Mouse (Mus musculus) T-helper 17 cell (primary cell): Measurements from ENCODE around the gene Pitx2.

ENCODE experiments used
- in situ Hi-C, 2 experiments: fragments of 300-600 bp; cut with MboI, MseI; formaldehyde crosslinking; loops; 1 replicate in 1 of 2; 2 replicates in 1 of 2; pipeline ENCODE4 v1.15.1; 2025; ENCODE audit warnings: high pct_unique_total_duplicates in 2 of 2

Gene Pitx2

DNA sequence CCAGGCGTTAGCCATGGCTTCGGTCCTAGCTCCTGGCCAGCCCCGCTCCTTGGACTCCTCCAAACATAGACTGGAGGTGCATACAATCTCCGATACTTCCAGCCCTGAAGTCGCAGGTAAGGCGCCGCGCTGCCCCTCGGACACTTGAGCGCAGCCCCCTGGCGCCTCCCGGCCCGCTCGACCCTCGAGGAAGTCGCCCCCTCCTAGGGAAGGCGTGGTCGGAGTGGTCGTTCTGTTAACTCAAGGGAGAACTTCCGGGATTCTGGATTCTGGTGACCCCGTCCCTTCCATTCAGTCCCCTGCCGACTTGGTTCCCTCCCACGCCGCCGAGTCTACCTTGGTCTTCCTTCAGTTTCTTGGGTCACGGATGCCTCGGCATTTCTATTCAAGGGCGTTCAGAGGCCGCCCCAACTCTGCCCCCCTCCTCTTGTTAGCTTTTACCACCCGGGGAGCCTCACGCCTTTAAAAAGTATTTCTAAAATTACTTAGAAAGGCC lies 15.0 kb downstream of the Pitx2 start:
- in situ Hi-C loops: loop anchor here (25.0 kb wide), 2 partner anchors 1377 to 1577 kb away; partner anchors contain the start of genes Ap1ar (in 1 of the 2) and Neurog2 (in 1 of the 2)

DNA sequence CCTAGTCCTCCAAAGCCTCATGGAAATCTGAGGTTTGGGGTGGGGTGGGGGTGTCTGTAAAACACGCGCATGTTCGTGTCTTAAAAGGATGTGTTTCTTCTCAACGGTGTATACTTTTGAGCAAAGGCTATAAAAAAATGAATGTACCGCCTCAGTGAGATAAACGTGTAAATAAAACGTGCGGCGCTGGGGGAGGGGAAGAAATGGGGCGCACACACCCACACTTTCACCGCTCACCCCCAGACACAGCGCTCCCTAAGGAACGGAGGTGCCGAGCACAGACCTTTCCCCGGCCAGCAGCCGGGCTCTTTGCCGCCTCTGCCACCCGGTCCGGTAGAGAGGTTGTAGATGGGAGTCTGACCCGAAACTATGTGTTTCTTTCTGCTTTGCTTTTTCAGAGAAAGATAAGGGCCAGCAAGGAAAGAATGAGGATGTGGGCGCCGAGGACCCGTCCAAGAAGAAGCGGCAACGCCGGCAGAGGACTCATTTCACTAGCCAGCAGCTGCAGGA lies 15.6 kb downstream of the Pitx2 start:
- in situ Hi-C loops: loop anchor here (25.0 kb wide), 2 partner anchors 1378 to 1578 kb away; partner anchors contain the start of genes Ap1ar (in 1 of the 2) and Neurog2 (in 1 of the 2)

DNA sequence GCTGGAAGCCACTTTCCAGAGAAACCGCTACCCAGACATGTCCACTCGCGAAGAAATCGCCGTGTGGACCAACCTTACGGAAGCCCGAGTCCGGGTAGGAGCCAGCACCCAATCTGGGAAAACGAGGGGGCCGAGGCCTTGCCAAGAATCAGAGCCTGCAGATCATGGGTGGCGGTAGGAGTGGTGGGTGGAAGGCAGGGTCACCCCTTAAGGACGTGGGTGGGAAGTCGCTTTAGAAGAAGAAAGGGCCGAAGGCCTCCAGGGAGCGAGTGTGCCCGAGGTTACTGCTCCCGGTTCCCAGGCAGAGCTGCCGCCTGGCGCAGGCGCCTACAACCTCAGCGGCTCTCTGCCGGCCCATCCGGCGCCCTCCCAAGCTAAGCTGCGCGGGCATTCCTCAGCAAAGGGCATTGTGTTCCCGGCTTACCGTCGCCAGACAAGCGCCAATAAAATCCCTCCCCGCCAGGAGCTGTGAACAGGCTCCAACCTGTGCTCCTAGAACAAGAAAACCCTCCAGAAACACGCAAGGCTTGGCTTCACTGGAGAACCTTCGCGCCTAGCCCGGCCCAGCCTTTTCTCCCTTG lies 16.2 kb downstream of the Pitx2 start:
- in situ Hi-C loops: loop anchor here (25.0 kb wide), 2 partner anchors 1379 to 1579 kb away; partner anchors contain the start of genes Ap1ar (in 1 of the 2) and Neurog2 (in 1 of the 2)

DNA sequence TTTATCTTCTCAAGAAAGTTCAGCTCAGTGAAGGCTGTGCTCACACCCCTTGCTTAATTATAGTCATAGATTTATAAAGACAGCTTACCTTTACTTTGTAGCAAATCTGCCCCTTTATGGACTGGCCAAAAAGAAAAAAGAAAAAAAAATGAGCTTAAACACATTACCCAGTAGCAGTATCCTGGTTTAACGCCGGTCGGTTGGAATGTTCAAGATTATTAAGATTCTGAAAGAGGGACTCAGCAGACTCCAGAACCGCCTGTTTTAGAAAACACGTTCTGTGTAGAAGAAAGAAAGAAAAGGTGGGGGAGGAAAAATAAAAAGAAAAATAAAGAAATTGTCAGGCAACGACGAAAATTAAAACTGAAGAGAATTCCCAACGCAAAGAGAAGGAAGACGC lies 16.8 kb downstream of the Pitx2 start:
- in situ Hi-C loops: loop anchor here (25.0 kb wide), 2 partner anchors 1379 to 1579 kb away; partner anchors contain the start of genes Ap1ar (in 1 of the 2) and Neurog2 (in 1 of the 2)

DNA sequence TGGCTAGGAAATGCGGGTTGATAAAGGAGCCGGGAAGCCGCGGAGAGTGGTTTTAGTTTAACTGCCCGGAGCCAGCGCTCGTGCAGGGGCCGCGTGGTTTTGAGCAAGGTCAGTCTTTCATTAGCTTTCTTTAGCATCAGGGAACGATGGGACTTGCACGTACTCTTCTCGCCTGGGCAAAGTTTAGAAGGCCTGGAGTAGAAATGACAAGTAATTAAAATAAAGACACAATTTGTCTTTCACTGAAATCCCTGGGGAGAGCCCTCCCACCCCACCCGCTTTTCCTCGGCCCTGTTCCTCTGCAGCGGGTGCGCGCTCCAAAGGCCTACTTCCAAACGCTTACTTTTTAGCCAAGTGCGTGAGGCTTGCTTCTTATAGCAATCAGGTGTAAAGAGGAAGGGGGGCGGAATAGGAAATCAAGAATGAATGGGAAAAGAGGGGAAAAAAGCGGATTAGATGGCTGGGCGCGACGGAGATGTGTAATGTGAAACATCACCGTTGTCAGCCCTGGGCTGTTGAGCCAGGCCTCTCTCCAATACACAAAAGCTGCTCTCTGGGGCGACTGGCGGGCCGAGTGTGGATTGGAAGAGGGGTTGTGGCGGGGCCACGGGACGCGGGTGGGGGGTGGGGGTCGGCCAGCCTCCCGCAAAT lies 17.4 kb downstream of the Pitx2 start:
- in situ Hi-C loops: loop anchor here (25.0 kb wide), 2 partner anchors 1380 to 1580 kb away; partner anchors contain the start of genes Ap1ar (in 1 of the 2) and Neurog2 (in 1 of the 2)

DNA sequence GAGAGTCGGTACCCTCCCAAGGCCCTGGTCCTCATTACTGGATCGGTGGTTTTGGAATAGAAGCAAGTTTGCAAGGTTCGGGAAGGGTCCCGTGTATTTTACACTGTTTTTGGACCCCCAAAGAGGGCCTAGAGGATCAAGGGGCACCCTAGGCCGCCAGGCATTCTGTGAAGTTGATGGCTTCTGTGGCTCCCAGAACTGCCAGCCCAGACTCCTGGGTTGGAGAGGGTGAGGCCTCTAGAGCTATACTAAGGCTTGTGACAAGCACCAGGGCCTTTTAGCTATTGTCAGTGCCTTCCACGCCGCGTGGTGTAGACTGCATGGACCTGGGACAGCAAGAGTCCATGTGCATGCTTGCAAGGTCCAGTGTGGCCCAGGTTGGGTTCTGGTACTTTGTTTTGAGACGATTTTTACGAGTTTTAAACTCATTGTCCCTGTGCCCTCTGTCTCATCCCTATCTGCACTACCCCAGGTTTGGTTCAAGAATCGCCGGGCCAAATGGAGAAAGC lies 18.2 kb downstream of the Pitx2 start:
- in situ Hi-C loops: loop anchor here (25.0 kb wide), 2 partner anchors 1381 to 1581 kb away; partner anchors contain the start of genes Ap1ar (in 1 of the 2) and Neurog2 (in 1 of the 2)

DNA sequence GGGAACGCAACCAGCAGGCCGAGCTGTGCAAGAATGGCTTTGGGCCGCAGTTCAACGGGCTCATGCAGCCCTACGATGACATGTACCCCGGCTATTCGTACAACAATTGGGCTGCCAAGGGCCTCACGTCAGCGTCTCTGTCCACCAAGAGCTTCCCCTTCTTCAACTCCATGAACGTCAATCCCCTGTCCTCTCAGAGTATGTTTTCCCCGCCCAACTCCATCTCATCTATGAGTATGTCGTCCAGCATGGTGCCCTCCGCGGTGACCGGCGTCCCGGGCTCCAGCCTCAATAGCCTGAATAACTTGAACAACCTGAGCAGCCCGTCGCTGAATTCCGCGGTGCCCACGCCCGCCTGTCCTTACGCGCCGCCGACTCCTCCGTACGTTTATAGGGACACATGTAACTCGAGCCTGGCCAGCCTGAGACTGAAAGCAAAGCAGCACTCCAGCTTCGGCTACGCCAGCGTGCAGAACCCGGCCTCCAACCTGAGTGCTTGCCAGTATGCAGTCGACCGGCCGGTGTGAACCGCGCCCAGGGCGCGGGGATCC lies 18.8 kb downstream of the Pitx2 start:
- in situ Hi-C loops: loop anchor here (25.0 kb wide), 2 partner anchors 1381 to 1581 kb away; partner anchors contain the start of genes Ap1ar (in 1 of the 2) and Neurog2 (in 1 of the 2)

DNA sequence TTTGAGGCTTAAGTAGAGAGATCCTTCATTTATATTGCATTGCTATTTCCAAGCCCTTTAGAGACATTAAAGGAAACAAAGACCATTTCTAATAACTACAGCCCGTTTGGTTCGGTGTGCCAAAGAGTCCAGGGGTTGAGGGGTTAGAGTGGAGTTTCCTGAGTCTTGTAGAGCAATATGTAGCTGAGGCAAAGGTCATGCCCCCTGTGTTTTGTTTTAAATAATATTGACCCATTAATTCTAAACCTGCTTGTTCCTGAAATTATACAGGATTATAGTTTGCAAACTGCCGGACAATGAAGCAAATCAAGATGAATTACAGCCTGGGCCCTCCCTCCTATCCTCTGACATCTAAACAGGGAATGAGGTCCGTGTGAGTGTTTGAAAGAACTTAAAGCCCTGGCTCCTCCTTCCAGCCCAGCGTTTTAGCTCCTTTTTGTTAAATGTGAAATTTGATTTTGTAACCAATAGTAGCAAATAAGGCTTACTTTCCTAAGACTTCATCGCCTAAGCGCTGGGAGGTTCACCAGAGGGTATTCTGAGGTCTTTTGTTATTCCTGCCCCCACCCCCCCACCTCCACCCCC lies 20.5 kb downstream of the Pitx2 start:
- in situ Hi-C loops: loop anchor here (25.0 kb wide), 2 partner anchors 1383 to 1583 kb away; partner anchors contain the start of genes Ap1ar (in 1 of the 2) and Neurog2 (in 1 of the 2)

DNA sequence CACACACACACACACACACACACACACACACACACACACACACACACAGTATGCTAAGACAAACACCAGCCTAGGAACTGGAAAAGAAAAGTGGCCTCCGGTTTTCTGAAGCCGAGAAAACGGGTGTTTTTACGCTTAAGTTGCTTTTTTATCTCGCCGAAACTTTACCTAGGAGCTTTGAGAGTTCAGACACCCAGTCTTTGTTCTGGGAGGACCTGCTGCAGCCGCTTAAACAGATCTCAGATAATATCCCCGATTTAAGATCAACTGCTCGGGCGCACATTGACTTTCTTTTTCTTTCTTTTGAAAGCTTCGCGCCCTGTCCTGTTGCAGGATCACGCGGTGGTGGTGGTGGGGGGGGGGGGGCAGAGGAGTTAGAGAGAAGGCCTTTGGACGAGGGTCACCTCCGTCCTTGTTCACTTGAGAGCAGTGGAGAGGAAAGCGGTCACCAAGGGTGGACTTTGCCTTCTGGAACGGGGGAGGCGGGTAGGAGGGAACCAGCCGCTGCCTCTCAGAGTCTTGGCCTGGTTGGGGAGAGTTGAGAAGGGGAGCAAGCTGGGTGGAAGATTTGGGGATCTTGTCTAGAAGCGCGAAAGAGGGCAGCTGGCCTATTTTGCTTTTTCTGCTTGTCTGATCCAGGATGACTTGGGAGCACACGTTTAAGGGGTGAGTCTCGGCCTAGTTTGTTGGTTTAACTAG lies 21.2 kb downstream of the Pitx2 start:
- in situ Hi-C loops: loop anchor here (25.0 kb wide), 2 partner anchors 1384 to 1584 kb away; partner anchors contain the start of genes Ap1ar (in 1 of the 2) and Neurog2 (in 1 of the 2)

DNA sequence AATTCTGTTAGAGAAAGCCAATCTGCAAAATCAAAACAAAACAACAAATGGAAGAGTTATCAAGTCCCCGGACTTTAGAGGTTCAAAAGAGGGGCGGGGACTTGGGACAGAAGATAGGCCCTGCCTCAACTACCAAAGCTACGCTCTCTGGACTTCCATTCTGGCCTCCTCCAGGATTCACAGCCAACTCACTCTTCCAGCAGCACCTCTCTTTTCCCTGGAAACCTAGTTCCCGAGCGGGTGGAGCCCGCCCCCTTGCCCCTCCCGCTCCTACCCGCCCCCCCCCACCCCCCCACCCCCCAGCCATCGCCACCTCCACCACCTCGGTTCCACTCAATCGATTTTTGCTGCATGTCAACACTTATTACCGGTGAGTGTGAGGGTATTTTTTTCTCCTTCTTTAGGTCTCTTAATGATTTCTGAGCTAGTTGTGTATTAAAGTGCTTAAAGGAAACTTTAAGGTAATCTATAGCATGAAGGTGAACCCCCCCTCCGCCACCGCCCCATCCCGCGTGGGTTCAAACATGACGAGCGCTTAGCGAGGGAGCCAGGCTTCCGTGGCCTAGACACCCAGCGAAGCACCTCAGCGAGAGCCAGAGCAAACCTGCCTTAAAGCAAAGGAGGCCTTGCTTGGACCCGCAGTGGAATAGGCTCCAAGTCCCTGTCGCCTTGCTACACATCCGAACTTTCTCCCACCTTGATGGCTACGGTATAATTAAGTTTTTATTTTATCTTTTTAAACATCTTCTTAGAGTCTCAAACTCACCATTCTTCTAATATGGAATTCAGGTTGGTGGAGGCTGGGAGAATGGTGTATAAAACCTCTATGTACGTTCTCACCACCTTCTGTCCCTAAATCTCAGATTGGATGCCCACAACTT lies 21.9 kb downstream of the Pitx2 start:
- in situ Hi-C loops: loop anchor here (25.0 kb wide), 2 partner anchors 1384 to 1584 kb away; partner anchors contain the start of genes Ap1ar (in 1 of the 2) and Neurog2 (in 1 of the 2)

DNA sequence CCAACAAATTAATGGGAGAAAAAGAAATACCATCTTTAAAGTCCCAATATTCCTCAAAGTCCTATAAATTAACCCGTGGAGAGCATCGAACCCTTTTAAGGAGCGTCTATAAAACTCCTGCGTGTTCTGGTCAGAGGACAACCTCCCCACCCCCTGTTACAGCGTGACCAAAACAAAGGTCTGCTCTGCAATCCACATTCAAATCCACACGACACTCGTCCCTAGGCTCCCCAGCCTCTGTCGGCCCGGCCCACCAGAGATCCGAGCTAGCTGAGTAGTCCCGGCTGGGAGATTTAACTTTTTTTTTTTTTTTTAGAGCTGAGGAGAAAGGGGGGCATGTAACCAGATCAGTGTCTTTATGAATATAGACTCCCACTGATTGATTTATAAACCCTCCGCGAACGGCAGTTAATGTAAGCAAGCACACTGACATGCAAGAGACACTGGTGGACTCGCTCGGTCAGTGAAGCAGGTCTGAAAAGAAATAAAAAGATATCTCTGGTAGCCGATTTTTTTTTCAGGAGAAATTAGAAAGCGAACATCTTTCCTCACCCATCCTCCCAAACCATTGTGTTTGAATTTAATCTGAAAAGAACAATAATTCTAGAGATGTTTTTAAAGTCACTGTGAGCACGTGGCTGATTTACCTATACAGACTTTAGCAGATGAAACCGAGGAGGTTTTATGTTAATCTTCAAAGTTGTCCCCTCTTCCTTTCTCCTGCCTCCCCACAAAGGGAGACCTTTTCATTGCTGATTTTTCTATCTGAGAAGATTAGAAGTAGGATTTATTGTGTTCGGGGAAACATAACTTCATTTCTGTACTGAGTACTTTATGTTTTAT lies 23.0 kb downstream of the Pitx2 start:
- in situ Hi-C loops: loop anchor here (25.0 kb wide), 2 partner anchors 1385 to 1585 kb away; partner anchors contain the start of genes Ap1ar (in 1 of the 2) and Neurog2 (in 1 of the 2)

DNA sequence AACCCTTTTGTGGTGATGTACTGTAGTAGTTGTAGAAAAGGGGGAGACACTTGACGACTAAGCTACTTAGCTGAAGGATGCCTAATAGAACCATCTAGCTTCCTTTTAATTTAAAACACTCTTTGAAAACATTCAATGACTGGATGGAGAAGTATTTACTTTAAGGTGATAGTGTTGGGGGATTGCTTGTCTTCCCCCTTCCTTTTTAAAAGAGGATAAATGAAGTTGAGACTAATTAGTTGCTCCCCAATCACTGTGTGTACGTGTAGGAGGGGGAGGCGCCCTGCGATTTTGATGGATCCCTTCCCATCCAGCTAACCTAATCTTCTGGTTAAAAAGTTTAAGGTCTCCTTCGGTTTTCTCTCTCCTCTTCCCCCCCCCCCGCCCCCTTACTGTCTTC lies 23.7 kb downstream of the Pitx2 start:
- in situ Hi-C loops: loop anchor here (25.0 kb wide), 2 partner anchors 1386 to 1586 kb away; partner anchors contain the start of genes Ap1ar (in 1 of the 2) and Neurog2 (in 1 of the 2)

DNA sequence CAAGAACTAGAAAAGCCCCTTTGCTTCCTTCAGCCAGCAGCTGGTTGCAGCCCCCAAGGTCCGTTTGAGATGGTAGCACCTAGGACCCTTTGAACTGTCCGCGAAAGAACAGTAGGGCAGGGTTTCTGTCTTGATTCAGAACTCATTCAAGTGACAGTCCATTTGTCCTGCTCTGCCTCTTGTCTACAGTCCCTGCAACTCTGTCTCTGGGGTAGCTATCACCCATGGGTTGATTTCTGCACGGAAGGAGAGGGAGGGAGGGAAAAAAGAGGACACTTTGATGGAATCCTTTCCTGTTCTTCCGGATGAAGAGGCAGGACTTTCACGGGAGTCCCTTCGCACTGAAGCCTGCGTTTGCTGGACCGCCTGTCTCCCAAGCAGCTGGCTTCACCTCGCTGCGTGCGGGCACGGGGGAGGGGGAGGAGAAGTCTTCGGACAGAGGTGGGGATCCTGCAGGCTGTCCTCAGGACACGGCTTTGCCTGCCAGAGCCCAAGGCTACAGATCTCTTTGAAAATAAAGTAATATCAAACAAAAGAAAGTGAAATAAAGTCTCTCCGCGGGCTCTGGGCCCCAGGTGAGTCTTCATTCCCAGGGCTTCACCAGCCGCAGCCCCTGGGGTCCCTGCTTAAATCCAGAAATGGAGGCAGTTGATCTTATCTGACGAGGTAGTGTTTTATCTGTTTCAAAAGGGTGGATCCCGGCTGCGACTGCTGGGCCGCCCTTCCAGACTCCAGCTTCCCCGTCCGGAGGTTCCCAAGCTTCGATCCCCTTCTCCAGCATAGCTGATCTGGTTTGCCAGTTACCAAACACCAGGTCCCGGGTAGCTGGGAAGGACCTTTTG lies 24.5 kb downstream of the Pitx2 start:
- in situ Hi-C loops: loop anchor here (25.0 kb wide), 2 partner anchors 1387 to 1587 kb away; partner anchors contain the start of genes Ap1ar (in 1 of the 2) and Neurog2 (in 1 of the 2)

DNA sequence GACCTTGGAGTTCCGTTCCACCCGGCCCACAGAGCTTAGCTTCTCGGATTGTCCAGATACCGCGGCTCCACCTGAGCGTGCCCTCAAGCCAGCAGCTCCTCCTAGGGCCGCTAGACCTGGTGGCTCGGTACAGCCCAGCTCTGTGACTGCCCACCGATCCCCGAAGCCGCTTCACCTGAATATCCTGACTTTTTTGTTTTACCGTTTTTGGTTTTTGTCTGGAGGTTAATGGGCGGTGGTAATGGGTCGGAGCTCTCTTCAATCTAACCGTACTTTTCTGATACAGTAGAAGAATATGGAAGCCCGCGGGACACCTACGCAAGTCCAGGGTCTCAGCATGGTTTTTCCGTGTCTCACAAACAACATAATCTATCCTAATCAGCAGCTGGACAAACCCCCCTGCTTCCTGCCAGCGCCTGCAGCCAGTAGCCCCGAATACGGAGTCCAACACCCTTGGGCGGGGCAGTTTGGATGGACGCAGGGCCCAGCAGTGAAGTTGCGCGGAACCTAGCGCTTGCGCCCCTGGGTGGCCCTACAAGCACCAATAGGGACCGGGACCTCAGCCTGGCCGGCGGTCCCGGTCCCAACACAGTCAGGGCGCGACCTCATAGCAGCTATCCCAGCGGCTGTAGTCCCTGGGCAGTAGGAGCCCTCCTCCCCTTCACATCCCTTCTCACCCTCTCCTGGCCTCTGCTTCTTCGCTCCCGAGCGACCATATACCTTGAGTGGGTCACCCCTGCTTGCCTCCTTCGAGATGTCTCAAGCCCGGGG lies 25.3 kb downstream of the Pitx2 start:
- in situ Hi-C loops: loop anchor here (25.0 kb wide), 2 partner anchors 1388 to 1588 kb away; partner anchors contain the start of genes Ap1ar (in 1 of the 2) and Neurog2 (in 1 of the 2)

DNA sequence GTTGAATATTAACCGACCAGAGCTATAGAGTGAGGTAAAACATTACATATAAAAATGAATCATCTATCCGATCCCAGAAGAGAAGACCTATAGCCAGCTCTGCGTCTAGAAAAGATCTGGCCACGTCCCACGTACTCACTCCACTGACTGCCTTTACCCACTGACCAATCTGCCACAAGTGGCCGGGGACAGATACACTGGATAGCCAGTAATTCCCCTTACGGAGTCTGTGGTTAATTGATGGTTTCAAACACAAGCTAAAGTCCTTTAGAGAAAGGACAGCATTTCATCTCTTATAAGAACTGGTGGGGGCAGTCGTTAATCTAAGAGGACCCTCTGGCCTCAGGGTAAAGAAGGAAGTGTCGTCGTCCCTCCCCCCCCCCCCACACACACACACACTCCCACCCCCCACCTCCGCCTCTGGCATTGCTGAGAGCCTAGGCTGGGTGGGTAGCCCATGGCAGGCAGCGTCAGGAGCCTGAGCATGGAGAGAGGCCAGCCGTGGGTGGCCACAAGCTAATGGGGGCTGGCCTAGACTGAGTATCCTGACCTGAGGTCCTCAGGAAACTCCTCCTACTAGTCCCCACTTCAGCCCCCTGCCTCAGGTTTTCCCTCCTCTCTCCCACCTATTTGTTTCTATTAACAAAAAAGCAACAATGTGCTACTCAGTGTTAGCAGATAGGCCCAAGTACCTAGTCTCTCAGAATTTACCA lies 26.1 kb downstream of the Pitx2 start:
- in situ Hi-C loops: no loop called here
